Mouse (Mus musculus): ENCODE data around the gene Wfikkn2. TPM values are rescaled to one million over a fixed set of nuclear protein-coding genes. Genes with fewer than 3 reads are reported as not detected.

Gene Wfikkn2
- polyA plus RNA-seq, 1 experiment from 2014 or later, result 1.5 TPM

DNA sequence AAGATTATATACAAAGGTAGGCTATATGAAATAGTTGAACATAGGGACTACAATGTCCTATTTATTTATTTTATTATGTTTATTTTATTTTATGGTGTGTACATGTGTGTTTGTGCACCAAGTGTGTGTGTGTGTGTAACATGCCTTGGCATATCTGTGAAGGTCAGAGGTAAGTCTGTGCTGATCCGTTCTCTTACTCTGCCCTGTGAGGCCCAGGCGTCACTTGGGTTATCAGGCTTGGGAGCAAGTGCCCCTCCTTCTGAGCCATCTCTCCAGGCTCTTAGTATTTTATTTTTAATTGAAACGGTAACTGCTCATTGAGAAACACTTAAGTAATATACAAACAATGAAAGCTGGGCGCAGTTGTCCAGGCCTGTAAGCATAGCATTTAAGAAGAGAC, 45.4 kb downstream of the Wfikkn2 start:
- Histone ChIP-seq H3K9ac (no peak overlapping the region), H3K4me3 (no peak overlapping the region), H3K4me1 (no peaks in the 10 kb centered on the region), H3K4me2 (no peak overlapping the region), H3K36me3 (no peaks in the 10 kb centered on the region), H3K27ac (no peak overlapping the region), H3K27me3 (no peaks in the 10 kb centered on the region), H3K9me3 (no peaks in the 10 kb centered on the region)
- WGBS, result 53% methylated on average over 4 of the region's 4 CpGs
- no peak for ATAC-seq (ENCODE audit: borderline replicate concordance, extremely low read depth, low FRiP score, low TSS enrichment)

DNA sequence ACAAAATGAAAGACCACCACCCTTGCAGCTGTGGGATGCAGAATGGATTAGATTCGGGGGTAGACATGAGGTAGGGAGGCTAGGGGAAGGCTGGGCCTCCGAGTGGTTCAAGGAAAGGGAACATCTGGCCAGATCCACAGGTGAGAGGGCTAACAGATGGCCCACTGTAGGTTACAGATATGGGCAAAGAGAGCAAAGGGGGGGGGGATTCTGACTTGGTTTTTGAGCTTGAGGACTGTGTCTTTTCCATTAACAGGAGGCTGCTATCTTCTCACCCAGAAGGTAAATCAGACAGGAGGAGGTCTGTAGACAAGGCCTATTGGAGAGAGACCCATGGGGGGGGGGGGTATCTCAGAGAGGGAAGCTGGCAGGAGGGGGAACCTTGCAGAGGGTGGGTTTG, 46.0 kb downstream of the Wfikkn2 start:
- no peak overlapping the region for H3K4me3 ChIP-seq
- H3K4me2 ChIP-seq, result no peak overlapping the region
- H3K27ac ChIP-seq, result no peak overlapping the region
- H3K36me3 ChIP-seq, result no peaks in the 10 kb centered on the region
- H3K27me3 ChIP-seq, result no peaks in the 10 kb centered on the region
- H3K9ac ChIP-seq, result no peak overlapping the region
- 71% methylated on average over 2 of the region's 2 CpGs for WGBS
- H3K9me3 ChIP-seq, result no peaks in the 10 kb centered on the region
- no peaks in the 10 kb centered on the region for H3K4me1 ChIP-seq
- ATAC-seq (ENCODE audit: borderline replicate concordance, extremely low read depth, low FRiP score, low TSS enrichment), result no peak

DNA sequence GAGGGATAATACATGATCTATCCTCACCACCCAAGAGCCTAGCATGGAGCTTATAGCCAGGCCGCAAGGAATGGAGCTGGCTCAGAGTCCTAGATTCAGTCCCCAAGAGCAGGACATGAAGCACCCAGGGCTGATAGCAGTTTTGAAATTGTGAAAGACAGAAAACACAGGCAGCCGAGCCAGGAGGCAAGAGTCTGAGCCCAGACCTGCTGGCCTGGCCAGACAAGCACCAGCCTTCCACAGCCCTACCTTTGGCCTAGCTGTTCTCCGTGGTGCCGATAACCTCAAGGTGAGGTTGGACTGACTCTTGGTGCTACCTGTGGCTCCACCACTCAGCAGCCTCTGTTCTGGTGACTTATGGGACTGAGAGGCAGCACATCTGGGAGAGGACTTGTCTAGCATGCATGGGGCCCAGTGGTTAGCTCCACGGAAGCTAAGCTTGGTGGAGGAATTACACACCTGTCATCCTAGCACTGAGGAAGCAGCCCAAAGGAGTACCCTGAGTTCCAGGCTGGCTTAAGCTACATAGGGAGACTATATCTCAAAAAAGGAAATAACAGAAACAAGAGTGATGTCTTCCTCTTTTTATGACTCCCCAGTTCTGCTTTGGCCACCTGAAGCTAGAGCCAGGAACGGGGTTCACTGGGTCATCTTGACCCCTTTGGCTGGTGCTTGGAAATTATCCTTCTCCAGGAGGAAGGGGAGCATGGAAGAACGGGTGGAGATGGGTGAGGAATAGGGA, 47.2 kb downstream of the Wfikkn2 start:
- Histone ChIP-seq H3K4me3 (no peak overlapping the region), H3K27me3 (no peaks in the 10 kb centered on the region), H3K9ac (no peak overlapping the region), H3K36me3 (no peaks in the 10 kb centered on the region), H3K4me2 (no peak overlapping the region), H3K27ac (no peak overlapping the region), H3K4me1 (no peaks in the 10 kb centered on the region), H3K9me3 (no peaks in the 10 kb centered on the region)
- 81% methylated on average over 7 of the region's 7 CpGs for WGBS
- no peak for ATAC-seq (ENCODE audit: borderline replicate concordance, extremely low read depth, low FRiP score, low TSS enrichment)

DNA sequence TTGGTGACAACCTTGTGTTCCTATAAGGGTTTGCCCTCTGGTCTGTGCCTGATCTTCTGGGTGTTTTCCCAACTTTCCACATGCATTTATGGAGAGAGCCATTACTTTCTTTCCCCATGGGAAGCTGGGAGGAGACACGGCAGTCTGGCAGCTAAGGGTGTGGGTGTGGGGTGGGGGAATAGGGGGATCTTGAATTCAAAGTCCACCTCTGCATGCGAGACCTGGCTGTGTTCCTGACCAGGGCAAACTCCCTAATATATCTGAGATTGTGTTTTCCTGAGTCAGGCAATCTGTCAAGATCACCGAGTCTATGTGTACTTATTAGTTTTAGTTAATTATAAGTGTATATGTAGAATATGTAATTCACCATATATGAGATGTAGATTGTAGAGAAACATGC, 49.5 kb downstream of the Wfikkn2 start:
- no peaks in the 10 kb centered on the region for H3K27me3 ChIP-seq
- no peak overlapping the region for H3K27ac ChIP-seq
- no peak for ATAC-seq (ENCODE audit: borderline replicate concordance, extremely low read depth, low FRiP score, low TSS enrichment)
- H3K4me2 ChIP-seq, result no peak overlapping the region
- no peaks in the 10 kb centered on the region for H3K4me1 ChIP-seq
- H3K4me3 ChIP-seq, result no peak overlapping the region
- WGBS, result 68% methylated on average over 3 of the region's 3 CpGs
- H3K9ac ChIP-seq, result no peak overlapping the region
- H3K36me3 ChIP-seq, result no peaks in the 10 kb centered on the region
- no peaks in the 10 kb centered on the region for H3K9me3 ChIP-seq

DNA sequence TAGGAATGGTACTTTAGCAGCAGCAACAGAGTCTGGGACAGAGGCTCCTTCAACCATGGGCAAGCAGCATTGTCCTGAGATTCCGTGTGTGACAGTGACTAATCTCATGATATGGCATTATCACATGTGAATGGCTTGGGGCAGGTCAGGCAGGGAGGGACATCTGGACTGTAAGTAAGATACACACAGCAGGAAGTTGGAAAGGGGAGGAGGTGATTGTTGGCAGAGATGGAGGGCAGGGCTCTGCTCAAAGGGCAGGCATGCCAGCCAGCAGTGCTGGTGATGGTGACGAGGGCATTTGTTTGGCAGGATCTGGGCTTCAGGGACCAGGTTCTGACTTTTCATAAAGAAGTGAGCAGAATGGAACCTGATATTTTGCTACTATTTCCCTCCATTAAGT, 52.7 kb downstream of the Wfikkn2 start:
- Histone ChIP-seq H3K27me3 (no peaks in the 10 kb centered on the region), H3K4me1 (no peaks in the 10 kb centered on the region), H3K36me3 (no peaks in the 10 kb centered on the region), H3K9ac (no peak overlapping the region), H3K27ac (no peak overlapping the region), H3K9me3 (no peaks in the 10 kb centered on the region), H3K4me2 (no peak overlapping the region), H3K4me3 (no peak overlapping the region)
- WGBS, result 66% methylated on average over 2 of the region's 2 CpGs
- ATAC-seq (ENCODE audit: borderline replicate concordance, extremely low read depth, low FRiP score, low TSS enrichment), result no peak

DNA sequence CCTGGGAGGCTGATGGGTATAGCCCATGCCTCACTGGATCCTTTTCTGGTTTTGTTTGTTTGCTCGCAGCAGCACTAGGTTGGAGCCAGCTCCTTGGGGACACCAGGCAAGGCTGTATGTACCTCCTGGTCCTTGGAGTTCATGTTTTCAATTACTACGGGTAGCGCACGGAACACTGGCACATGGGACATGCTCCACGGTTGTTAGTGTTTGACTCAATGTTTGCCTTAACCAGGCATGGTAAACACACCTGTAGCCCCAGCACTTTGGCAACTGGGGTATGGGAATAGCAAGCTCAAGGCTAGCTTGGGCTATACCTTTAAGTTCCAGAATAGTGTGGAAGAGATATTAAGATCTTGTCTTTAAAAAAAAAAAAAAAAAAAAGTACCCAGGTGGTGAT, 55.1 kb downstream of the Wfikkn2 start:
- no peaks in the 10 kb centered on the region for H3K9me3 ChIP-seq
- ATAC-seq (ENCODE audit: borderline replicate concordance, extremely low read depth, low FRiP score, low TSS enrichment), result no peak
- no peak overlapping the region for H3K4me3 ChIP-seq
- H3K27me3 ChIP-seq, result no peaks in the 10 kb centered on the region
- no peaks in the 10 kb centered on the region for H3K36me3 ChIP-seq
- no peak overlapping the region for H3K27ac ChIP-seq
- no peaks in the 10 kb centered on the region for H3K4me1 ChIP-seq
- no peak overlapping the region for H3K4me2 ChIP-seq
- WGBS, result 84% methylated on average over 5 of the region's 5 CpGs
- H3K9ac ChIP-seq, result no peak overlapping the region

DNA sequence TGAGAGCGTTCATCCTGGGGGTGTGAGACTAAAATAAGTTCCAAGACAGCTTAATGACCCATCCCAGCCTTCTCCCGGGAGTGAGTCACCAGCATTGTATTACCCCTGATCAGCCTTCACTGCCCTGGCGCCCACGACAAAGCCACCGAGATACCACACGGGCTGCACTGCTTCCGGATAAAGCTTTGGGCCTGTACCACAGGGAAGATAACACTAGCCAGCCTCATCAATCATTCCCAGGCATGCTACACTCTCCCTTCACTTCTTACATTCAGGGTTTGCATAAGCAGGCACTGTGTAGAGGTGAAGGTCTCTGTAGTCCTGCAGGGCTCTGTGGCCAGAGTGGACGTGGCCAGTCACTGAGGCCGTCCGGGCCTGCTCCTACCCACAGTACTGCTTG, 56.2 kb downstream of the Wfikkn2 start:
- no peak for ATAC-seq (ENCODE audit: borderline replicate concordance, extremely low read depth, low FRiP score, low TSS enrichment)
- H3K36me3 ChIP-seq, result no peaks in the 10 kb centered on the region
- H3K4me1 ChIP-seq, result no peaks in the 10 kb centered on the region
- no peak overlapping the region for H3K4me2 ChIP-seq
- no peak overlapping the region for H3K9ac ChIP-seq
- H3K27ac ChIP-seq, result no peak overlapping the region
- no peaks in the 10 kb centered on the region for H3K9me3 ChIP-seq
- no peaks in the 10 kb centered on the region for H3K27me3 ChIP-seq
- WGBS, result 30% methylated on average over 10 of the region's 10 CpGs
- H3K4me3 ChIP-seq, result no peak overlapping the region

Other genes starting within 250 kb of the Wfikkn2 start
- gene Spag9, start 249.9 kb downstream of the Wfikkn2 start, polyA plus RNA-seq (2015; fragmentation: Nextera tagmentation; extraction: Ambion mirVana), result 37.1 and 39.4 TPM in 2 replicates
- 26.1 and 26.5 TPM in 2 replicates for gene Tob1, start 34.6 kb downstream of the Wfikkn2 start, polyA plus RNA-seq (2015; fragmentation: Nextera tagmentation; extraction: Ambion mirVana)
- not detected in 2 replicates for gene Gm21885, start 35.9 kb upstream of the Wfikkn2 start, polyA plus RNA-seq (2015; fragmentation: Nextera tagmentation; extraction: Ambion mirVana)
- gene Luc7l3, start 76.0 kb upstream of the Wfikkn2 start, polyA plus RNA-seq (2015; fragmentation: Nextera tagmentation; extraction: Ambion mirVana), result 107 TPM in 2 replicates
- gene Ankrd40, start 82.0 kb upstream of the Wfikkn2 start, polyA plus RNA-seq (2015; fragmentation: Nextera tagmentation; extraction: Ambion mirVana), result 25.5 and 25.6 TPM in 2 replicates
- 5.3 TPM in 2 replicates for gene Abcc3, start 147.0 kb upstream of the Wfikkn2 start, polyA plus RNA-seq (2015; fragmentation: Nextera tagmentation; extraction: Ambion mirVana)
- gene Cacna1g, start 228.2 kb upstream of the Wfikkn2 start, polyA plus RNA-seq (2015; fragmentation: Nextera tagmentation; extraction: Ambion mirVana), result 7.3 and 7.7 TPM in 2 replicates
- gene Spata20, start 240.2 kb upstream of the Wfikkn2 start, polyA plus RNA-seq (2015; fragmentation: Nextera tagmentation; extraction: Ambion mirVana), result 0.06 and 0.31 TPM in 2 replicates